Mouse (Mus musculus) macrophage (primary cell): ENCODE results near the gene Vcan. TPM values are rescaled to one million over a fixed set of nuclear protein-coding genes. Genes with fewer than 3 reads are reported as not detected.
"Not testable (repeated sequence)": the region's sequence is repeated elsewhere in the genome, so short reads cannot be mapped to it uniquely, and the experiment has no call there.

ENCODE experiments used
- H3K27ac ChIP-seq: fragments of 350-480 bp; formaldehyde crosslinking; 2 replicates; pipeline ENCODE4 v1.9.0; 2021
- H3K36me3 ChIP-seq: fragments of 350-480 bp; formaldehyde crosslinking; 2 replicates; pipeline ENCODE4 v1.9.0; 2021; ENCODE audit errors: inconsistent target
- H3K4me3 ChIP-seq: fragments of 350-480 bp; formaldehyde crosslinking; 2 replicates; pipeline ENCODE4 v1.9.0; 2021; ENCODE audit errors: inconsistent target
- H3K79me2 ChIP-seq: fragments of 350-480 bp; formaldehyde crosslinking; 2 replicates; pipeline ENCODE4 v1.9.0; 2021; ENCODE audit errors: inconsistent target
- WGBS: methylation state at CpG from one replicate; pipeline ENCODE4 v1.1.7; 2026; ENCODE audit warnings: inconsistent platforms; ENCODE audit not compliant: missing documents; 5-methylcytosine and 5-hydroxymethylcytosine counted together
- polyA plus RNA-seq: library from polyadenylated mRNA; stranded (reverse); fragments of 250-400 nt; gene quantifications from 3 replicates; pipeline ENCODE4 v1.2.4, GENCODE M21; 2018; ENCODE audit warnings: inconsistent platforms
- total RNA-seq, 78 experiments: library from RNA; depleted of rRNA; stranded (reverse); fragments of 250-400 nt; gene quantifications; 1 replicate in 9 of 78; 2 replicates in 24 of 78; 3 replicates in 43 of 78; 4 replicates in 2 of 78; pipeline ENCODE4 v1.2.4; 2018; ENCODE audit warnings: inconsistent platforms in 56 of 78

Gene Vcan
- 100 to 1,000 TPM in 1 of 26 experiments, 10 to 100 TPM in 4, 1 to 10 TPM in 21; 1.6 to 183 (median 6.2) TPM for total RNA-seq (2018; cell fraction: chromatin; rRNA removed)
- 1 to 10 TPM in 19 of 26 experiments, under 1 TPM in 7; 0.55 to 4.3 (median 1.8) TPM for total RNA-seq (2018; cell fraction: cytosol; rRNA removed)
- 100 to 1,000 TPM in 1 of 26 experiments, 10 to 100 TPM in 12, 1 to 10 TPM in 13; 2.2 to 164 (median 9.8) TPM for total RNA-seq (2018; cell fraction: nucleus; rRNA removed)
- polyA plus RNA-seq, result 1.2 to 1.4 TPM (median 1.2 TPM) in 3 replicates

GRCm38 (mm10) chr13:89741766-89742685 lies at the start of gene Vcan:
TSS of gene Vcan (minus strand) at chr13:89742509.
- Histone ChIP-seq H3K36me3 (no peaks in the 10 kb centered on the region), H3K79me2 (no peaks in the 10 kb centered on the region), H3K27ac (no peak within 1 kb of the TSS), H3K4me3 (peak within 1 kb of the TSS; percentile 79)
- 3% methylated on average over 39 of the region's 40 CpGs for WGBS

GRCm38 (mm10) chr13:89791475-89791874 lies 49.2 kb upstream of the Vcan start:
- 84% methylated on average over 5 of the region's 5 CpGs for WGBS
- Histone ChIP-seq H3K27ac (no peak overlapping the region), H3K36me3 (no peaks in the 10 kb centered on the region), H3K4me3 (no peak overlapping the region), H3K79me2 (no peaks in the 10 kb centered on the region)

- no peak overlapping the region for H3K27ac ChIP-seq
- H3K79me2 ChIP-seq, result no peaks in the 10 kb centered on the region
- no peaks in the 10 kb centered on the region for H3K36me3 ChIP-seq
- 15% methylated on average over 2 of the region's 2 CpGs for WGBS
- no peak overlapping the region for H3K4me3 ChIP-seq
Measured at GRCm38 (mm10) chr13:89782886-89783285, 40.6 kb upstream of the Vcan start.

DNA sequence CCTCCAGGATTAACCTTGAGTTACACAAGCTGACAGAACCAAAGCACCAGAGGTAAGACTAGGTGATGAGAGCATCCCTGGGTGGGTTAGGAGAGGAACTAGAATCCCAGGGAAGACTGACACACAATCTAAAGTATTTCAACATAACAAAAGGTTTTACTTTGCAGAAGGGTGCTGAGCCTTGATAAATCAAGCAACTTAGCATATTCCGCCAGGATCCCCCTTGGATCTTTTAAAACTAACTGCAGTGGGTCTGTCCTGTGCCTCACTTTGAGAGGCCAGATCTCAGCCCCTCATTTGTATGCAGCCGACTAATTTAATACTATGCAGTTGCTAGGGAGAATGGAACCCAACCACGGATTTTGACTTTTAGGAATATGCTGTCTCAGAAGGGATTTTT lies 38.0 kb upstream of the Vcan start:
- H3K79me2 ChIP-seq, result no peaks in the 10 kb centered on the region
- WGBS, result 87% methylated on average over 3 of the region's 3 CpGs
- H3K4me3 ChIP-seq, result no peak overlapping the region
- no peak overlapping the region for H3K27ac ChIP-seq
- H3K36me3 ChIP-seq, result no peaks in the 10 kb centered on the region

DNA sequence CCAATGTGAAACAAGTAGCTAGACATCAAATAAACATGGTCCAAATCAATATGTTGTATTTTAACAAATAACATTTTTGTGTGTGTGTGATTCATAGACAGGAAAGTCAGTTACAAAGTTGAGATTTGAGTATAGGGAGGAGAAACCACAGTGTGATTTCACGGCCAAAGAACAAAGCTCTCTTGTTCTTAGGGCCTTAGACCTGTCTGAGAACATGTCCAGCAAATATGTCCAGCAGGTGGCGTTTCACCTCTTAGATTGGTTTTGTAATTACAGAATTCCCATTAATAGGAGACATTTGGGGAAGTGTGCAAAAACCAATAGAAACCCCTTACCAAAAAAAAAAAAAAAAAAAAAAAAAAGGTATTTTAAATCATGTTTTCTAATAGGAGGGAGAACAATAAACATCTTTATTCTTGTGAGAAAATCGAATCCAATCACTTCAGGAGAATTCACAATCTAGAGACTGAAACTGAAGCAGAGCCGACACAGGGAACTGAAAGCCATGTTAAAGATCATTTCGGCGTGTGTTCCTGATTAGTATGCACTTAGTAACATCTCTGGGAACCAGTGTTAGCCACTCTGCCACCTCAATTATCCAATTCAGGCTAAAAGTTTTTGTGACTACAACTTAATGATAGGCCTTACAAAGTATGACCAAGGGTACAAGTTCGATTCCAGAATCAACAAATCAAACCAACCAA lies 37.1 kb upstream of the Vcan start:
- WGBS, result 45% methylated on average over 7 of the region's 7 CpGs
- Histone ChIP-seq H3K4me3 (no peak overlapping the region), H3K27ac (no peak overlapping the region), H3K79me2 (no peaks in the 10 kb centered on the region), H3K36me3 (no peaks in the 10 kb centered on the region)

DNA sequence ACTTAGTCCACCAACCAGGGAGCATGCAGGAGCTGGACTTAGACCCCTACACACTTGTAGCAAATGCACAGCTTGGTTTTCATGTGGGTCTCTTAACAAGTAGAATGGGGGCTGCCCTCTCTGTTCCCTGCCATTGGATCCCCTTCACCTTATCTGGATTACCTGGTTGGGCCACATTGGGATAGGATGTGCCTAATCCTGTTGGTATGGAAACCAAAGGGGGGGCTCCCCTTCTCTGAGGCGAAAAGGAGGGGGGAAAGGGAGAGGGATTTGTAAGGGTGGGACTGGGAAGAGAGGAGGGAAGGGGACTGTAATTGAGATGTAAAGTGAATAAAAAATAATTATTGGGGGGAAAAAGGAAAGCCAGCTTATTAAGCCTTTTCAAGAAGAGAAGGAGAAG lies 35.5 kb upstream of the Vcan start:
- Histone ChIP-seq H3K79me2 (no peaks in the 10 kb centered on the region), H3K27ac (no peak overlapping the region), H3K36me3 (no peaks in the 10 kb centered on the region), H3K4me3 (no peak overlapping the region)
- 71% methylated on average over 1 of the region's 1 CpGs for WGBS

- H3K27ac ChIP-seq, result no peak overlapping the region
- no peaks in the 10 kb centered on the region for H3K36me3 ChIP-seq
- no peaks in the 10 kb centered on the region for H3K79me2 ChIP-seq
- H3K4me3 ChIP-seq, result no peak overlapping the region
- WGBS, result 94% methylated on average over 1 of the region's 1 CpGs
Measured at GRCm38 (mm10) chr13:89777146-89777545, 34.8 kb upstream of the Vcan start.

GRCm38 (mm10) chr13:89766551-89766950 lies 24.2 kb upstream of the Vcan start:
- H3K79me2 ChIP-seq, result no peaks in the 10 kb centered on the region
- no peaks in the 10 kb centered on the region for H3K36me3 ChIP-seq
- WGBS, result 57% methylated on average over 1 of the region's 1 CpGs
- H3K4me3 ChIP-seq, result no peak overlapping the region
- no peak overlapping the region for H3K27ac ChIP-seq

GRCm38 (mm10) chr13:89765966-89766365 lies 23.7 kb upstream of the Vcan start:
- 34% methylated on average over 3 of the region's 3 CpGs for WGBS
- H3K4me3 ChIP-seq, result no peak overlapping the region
- H3K27ac ChIP-seq, result no peak overlapping the region
- no peaks in the 10 kb centered on the region for H3K79me2 ChIP-seq
- no peaks in the 10 kb centered on the region for H3K36me3 ChIP-seq

DNA sequence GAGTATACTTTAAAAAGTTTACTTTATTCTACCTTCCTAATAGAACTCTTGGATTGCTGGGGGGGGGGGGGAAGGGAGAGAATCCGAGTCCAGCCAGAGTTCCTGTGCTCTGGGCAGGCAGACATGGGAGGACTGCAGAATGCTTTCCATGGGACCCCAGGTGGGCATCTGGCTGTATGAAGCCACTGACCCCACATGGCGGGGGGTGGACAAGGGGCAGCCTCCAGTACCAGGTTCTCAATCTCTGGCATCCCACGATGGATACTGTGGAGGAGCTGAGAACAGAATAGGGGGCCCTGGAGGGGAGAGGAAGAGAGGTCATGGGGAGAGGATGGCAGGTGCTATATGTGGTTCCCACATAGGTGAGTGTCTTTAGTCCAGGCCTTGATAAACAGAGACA lies 20.0 kb upstream of the Vcan start:
- Histone ChIP-seq H3K36me3 (no peaks in the 10 kb centered on the region), H3K79me2 (no peaks in the 10 kb centered on the region), H3K4me3 (no peak overlapping the region), H3K27ac (no peak overlapping the region)
- 88% methylated on average over 3 of the region's 3 CpGs for WGBS

- no peak overlapping the region for H3K4me3 ChIP-seq
- no peak overlapping the region for H3K27ac ChIP-seq
- no peaks in the 10 kb centered on the region for H3K79me2 ChIP-seq
- no peaks in the 10 kb centered on the region for H3K36me3 ChIP-seq
Measured at GRCm38 (mm10) chr13:89756347-89756746, 14.0 kb upstream of the Vcan start.

DNA sequence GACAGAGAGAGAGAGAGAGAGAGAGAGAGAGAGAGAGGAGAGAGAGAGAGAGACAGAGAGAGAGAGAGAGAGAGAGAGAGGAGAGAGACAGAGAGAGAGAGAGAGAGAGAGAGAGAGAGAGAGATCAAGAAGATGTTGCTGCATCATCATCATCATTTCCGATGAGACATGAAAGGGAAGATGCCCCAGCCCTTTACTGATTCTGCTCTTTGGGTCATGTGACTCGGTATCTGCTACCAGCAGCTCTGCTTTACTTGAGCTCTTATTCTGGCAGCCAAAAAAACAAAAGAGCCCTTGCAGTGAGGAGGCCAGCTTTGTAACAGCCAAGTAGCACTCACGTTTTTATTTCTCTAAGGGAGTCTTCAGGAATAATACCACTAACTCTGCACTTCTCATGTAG lies 8.3 kb upstream of the Vcan start:
- 38% methylated on average over 3 of the region's 3 CpGs for WGBS
- H3K79me2 ChIP-seq, H3K27ac ChIP-seq, H3K36me3 ChIP-seq, H3K4me3 ChIP-seq: not testable (repeated sequence)

GRCm38 (mm10) chr13:89743201-89743600 lies 892 bp upstream of the Vcan start:
- no peaks in the 10 kb centered on the region for H3K36me3 ChIP-seq
- H3K79me2 ChIP-seq, result no peaks in the 10 kb centered on the region
- H3K27ac ChIP-seq, result no peak overlapping the region
- WGBS, result 66% methylated on average over 8 of the region's 8 CpGs
- no peak overlapping the region for H3K4me3 ChIP-seq

DNA sequence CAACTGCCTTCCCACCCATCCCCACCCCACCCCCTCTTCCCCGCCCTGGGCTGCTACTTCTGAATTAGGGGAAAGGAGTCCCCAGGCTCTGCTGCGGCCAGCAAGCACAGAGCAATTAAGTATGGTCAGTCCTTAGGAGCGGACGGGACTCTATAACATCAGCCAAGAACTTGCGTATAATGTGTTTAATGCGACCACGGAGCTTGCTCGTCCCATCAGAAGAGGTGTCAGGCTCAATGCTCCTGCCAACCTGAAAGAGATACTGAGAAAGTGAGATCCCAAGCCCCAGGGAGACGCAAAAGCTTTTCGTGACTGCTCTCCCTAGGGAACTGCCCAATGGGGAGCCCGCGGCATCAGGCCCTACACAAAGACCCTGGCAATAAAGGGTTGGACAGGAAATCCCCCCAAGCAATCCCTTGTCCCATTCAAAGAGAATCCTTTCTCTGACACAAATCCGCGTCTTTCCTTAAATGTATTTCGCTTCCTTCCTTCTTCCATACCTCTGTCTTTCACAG lies 434 bp upstream of the Vcan start:
- WGBS, result 26% methylated on average over 14 of the region's 15 CpGs
- Histone ChIP-seq H3K4me3 (no peak overlapping the region), H3K27ac (no peak overlapping the region), H3K36me3 (no peaks in the 10 kb centered on the region), H3K79me2 (no peaks in the 10 kb centered on the region)

DNA sequence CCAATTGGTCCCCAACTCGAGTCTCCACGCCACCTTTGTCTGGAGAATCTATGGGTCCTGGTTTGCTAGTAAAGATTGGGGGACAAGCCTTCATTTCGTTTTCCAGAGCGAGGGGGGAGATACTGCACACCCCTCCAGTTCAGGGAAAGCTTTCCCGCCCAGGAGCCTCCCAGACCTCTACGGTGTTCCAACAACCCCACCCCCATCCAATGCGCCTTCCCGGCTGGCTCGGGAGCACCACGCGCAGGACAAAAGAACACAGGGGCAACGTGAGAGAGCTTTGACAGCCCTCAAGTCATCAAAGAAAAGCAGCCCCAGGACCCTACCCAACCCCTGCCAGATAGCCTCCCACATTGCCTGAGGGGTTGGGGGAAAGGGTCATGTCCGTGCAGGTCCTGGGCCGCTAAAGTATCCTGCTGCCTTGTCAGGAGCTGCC lies 1.2 kb downstream of the Vcan start:
- no peaks in the 10 kb centered on the region for H3K36me3 ChIP-seq
- H3K79me2 ChIP-seq, result no peaks in the 10 kb centered on the region
- 4% methylated on average over 14 of the region's 14 CpGs for WGBS
- H3K27ac ChIP-seq, result no peak overlapping the region
- peak overlapping the region; percentile 79 for H3K4me3 ChIP-seq
